Mouse (Mus musculus) CH12.LX (cell line): ENCODE data around the gene Wdr47.

Experiments used
- CTCF ChIP-seq, 2 experiments: IDR thresholded peaks in 1 of 2; conservative IDR thresholded peaks in 1 of 2; 2 replicates each; pipeline ENCODE4 v1.5.1; 2011 to 2012; ENCODE audit warnings: low read depth in 2 of 2, low read length in 2 of 2, improper control_type of control experiment in 1 of 2, inconsistent platforms in 1 of 2, mild to moderate bottlenecking in 1 of 2, moderate library complexity in 1 of 2
- EP300 ChIP-seq: IDR thresholded peaks from 2 replicates; pipeline ENCODE4 v1.6.1; 2011; ENCODE audit warnings: low read length, improper control_type of control experiment
- GABPA ChIP-seq: IDR thresholded peaks from 2 replicates; pipeline ENCODE4 v1.6.1; 2012; ENCODE audit warnings: low read depth, low read length, improper control_type of control experiment, inconsistent platforms; ENCODE audit not compliant: insufficient replicate concordance
- POLR2A ChIP-seq: IDR thresholded peaks from 2 replicates; pipeline ENCODE4 v1.6.1; 2011; ENCODE audit warnings: low read depth, mild to moderate bottlenecking, improper control_type of control experiment, low read length
- USF2 ChIP-seq: conservative IDR thresholded peaks from 2 replicates; pipeline ENCODE4 v1.6.1; 2011; ENCODE audit warnings: low read depth, low read length, improper control_type of control experiment
- ZMIZ1 ChIP-seq: IDR thresholded peaks from 2 replicates; pipeline ENCODE4 v1.6.1; 2012; ENCODE audit warnings: low read depth, mild to moderate bottlenecking, inconsistent platforms, low read length, improper control_type of control experiment
- ZNF384 ChIP-seq: IDR thresholded peaks from 2 replicates; pipeline ENCODE4 v1.6.1; 2012; ENCODE audit warnings: low read depth, low read length, improper control_type of control experiment, inconsistent platforms

DNA sequence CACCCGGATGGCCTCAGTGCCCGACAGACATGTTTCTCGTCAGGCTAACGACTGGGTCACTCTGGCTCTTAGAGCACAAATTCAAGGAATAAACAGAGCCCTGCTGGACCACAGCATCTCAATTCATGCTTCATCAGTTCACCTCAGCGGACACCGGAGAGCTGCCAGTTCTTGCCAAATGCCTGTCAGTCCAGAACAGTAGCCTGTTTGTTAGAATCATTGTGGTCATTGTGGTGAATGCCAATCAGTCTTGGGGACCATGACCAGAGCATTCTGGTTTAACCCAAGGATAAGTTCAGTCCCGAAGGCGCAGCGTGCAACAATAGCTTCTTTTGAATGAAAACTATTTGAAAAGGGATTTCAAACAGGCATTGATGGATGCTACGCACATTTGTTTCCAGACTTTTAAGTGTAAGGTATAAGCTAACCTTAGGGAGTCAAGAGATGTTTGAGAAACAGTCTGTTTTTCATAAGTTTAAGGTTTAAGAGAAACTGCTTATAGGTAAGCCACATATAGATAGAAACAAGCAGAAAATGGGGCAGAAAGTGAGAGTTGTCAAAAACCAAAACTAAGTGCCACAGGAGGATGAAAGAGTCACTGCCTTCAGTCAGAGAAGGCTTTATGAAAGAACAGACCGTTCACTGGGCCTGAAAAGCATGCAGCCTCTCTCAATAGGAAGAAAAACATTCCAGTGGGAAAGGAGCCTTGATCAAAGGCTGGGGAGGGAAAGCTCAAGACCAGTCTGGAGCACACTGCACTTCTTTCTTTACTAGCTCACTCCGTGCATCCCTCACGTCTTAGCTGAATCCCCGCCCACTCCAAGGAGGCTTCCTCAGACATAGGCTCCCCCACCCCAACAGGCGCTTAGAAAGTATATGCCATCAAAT, 22.8 kb upstream of the Wdr47 start:
- no peak for TF ChIP-seq CTCF (conservative IDR thresholded peaks at IDR 0.05 in 1 of 2, IDR thresholded peaks at IDR 0.05 in 1 of 2; ENCODE audit: low read depth in 2 of 2, low read length in 2 of 2)
- TF ChIP-seq GABPA: no peak
- no peak for TF ChIP-seq POLR2A
- no peak for TF ChIP-seq ZMIZ1
- TF ChIP-seq EP300: no peak
- TF ChIP-seq ZNF384: no peak
- TF ChIP-seq USF2: no peak
